Mouse (Mus musculus) small intestine, adult 2 months (tissue): ENCODE results near the gene Plekhm2.

ENCODE experiments used
- CTCF ChIP-seq: fragments of 200-500 bp; IDR thresholded peaks from 2 replicates; pipeline ENCODE4 v1.5.1; 2012; ENCODE audit warnings: low read depth, mild to moderate bottlenecking, control low read depth, inconsistent platforms, low read length, moderate library complexity, mixed read lengths; ENCODE audit not compliant: insufficient replicate concordance, insufficient read length; ENCODE audit errors: extremely low read depth
- POLR2A ChIP-seq: fragments of 200-500 bp; IDR thresholded peaks from 2 replicates; pipeline ENCODE4 v1.6.1; 2012; ENCODE audit warnings: low read depth, mild to moderate bottlenecking, control low read depth, inconsistent platforms, low read length, moderate library complexity

DNA sequence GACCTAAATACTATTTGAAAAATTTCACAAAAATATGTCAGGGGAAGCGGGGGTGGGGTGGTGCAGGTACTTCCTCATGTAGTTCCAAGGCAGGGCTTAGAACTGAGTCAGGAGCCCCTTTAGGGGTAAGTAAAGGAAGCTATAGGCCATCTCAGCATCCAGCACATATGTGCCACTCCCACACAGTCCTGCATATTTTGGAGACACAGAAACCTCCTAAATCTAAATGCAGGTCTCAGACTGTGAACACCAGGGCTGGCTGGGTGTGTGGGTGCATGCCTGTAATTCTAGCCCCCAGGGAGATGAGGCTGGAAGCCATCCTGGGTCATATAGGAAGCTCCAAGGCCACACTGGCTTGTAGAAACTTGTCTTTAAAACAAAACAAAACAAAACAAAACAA lies 46.6 kb upstream of the Plekhm2 start:
- TF ChIP-seq CTCF: no peak
- TF ChIP-seq POLR2A: no peak
